Mouse (Mus musculus) cortical plate, adult 2 months (tissue): ENCODE results near the gene Mkrn1.

ENCODE experiments used
- CTCF ChIP-seq: fragments of 200-500 bp; IDR thresholded peaks from 2 replicates; pipeline ENCODE4 v1.5.1; 2011; ENCODE audit warnings: mild to moderate bottlenecking, control low read depth, low read length; ENCODE audit not compliant: insufficient read depth; ENCODE audit errors: extremely low read depth
- POLR2A ChIP-seq: fragments of 200-500 bp; IDR thresholded peaks from 2 replicates; pipeline ENCODE4 v1.6.1; 2011; ENCODE audit warnings: mild to moderate bottlenecking, low read length, control low read depth; ENCODE audit not compliant: insufficient read depth; ENCODE audit errors: extremely low read depth

DNA sequence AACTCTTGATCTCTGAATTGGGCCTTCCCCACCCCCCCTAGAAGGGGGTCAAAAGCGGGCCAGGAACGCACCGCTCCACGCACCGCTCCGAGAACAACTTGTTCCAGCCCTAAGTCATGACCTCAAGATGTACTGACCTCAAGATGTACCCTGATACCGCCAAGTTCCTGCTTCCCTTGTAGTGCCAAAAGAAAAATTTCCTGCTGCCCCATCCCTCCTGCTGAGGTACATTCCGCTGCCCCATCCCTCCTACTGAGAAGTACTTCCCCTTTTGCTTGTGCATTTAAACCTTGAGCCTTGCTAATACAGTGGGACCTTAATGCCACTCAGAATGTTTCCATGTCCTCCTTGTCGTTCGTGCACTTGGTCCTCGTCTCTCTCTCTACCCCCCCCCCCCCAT lies 10.5 kb upstream of the Mkrn1 start:
- TF ChIP-seq CTCF = no peak
- TF ChIP-seq POLR2A = no peak
